Mouse (Mus musculus) hindbrain, postnatal 0 days (tissue): ENCODE measurements around the gene Fam98c. TPM values are rescaled to one million over a fixed set of nuclear protein-coding genes. Genes with fewer than 3 reads are reported as not detected.

ENCODE experiments used
- ATAC-seq: fragments of 200-750 bp; cut with Nextera tagmentation; 2 replicates; pipeline ENCODE4 v1.8.0; 2017; ENCODE audit warnings: mild to moderate bottlenecking, moderate TSS enrichment, moderate library complexity
- DNase-seq: peaks from one replicate; pipeline ENCODE4 v3.0.0-alpha.2; 2015; ENCODE audit warnings: low spot score
- H3K27ac ChIP-seq: fragments of 300-500 bp; sonication (generic); 2 replicates; pipeline ENCODE4 v1.5.1; 2014; ENCODE audit warnings: mild to moderate bottlenecking
- H3K27me3 ChIP-seq: fragments of 300-500 bp; sonication (generic); 2 replicates; pipeline ENCODE4 v1.6.1; 2014; ENCODE audit warnings: low read length, mixed read lengths; ENCODE audit not compliant: insufficient read depth
- H3K36me3 ChIP-seq: fragments of 300-500 bp; sonication (generic); 2 replicates; pipeline ENCODE4 v1.6.1; 2014; ENCODE audit warnings: low read length, mixed read lengths; ENCODE audit not compliant: insufficient read depth
- H3K4me1 ChIP-seq: fragments of 300-500 bp; sonication (generic); 2 replicates; pipeline ENCODE4 v1.6.1; 2014; ENCODE audit warnings: antibody characterized with exemption, low read length, mixed read lengths; ENCODE audit not compliant: insufficient read depth
- H3K4me2 ChIP-seq: fragments of 300-500 bp; sonication (generic); 2 replicates; pipeline ENCODE4 v1.6.1; 2014; ENCODE audit warnings: low read depth, mild to moderate bottlenecking, low read length, moderate library complexity, mixed read lengths
- H3K4me3 ChIP-seq: fragments of 300-500 bp; sonication (generic); 2 replicates; pipeline ENCODE4 v1.5.1; 2014; ENCODE audit warnings: low read length
- H3K9ac ChIP-seq: fragments of 300-500 bp; sonication (generic); replicated peaks from 2 replicates; pipeline ENCODE4 v1.6.1; 2014; ENCODE audit warnings: mild to moderate bottlenecking, low read length, moderate library complexity, mixed read lengths
- H3K9me3 ChIP-seq: fragments of 300-500 bp; sonication (generic); 2 replicates; pipeline ENCODE4 v1.6.1; 2016; ENCODE audit warnings: low read length, mixed read lengths
- CTCF ChIP-seq: IDR thresholded peaks from 2 replicates; pipeline ENCODE4 v1.5.1; 2016; ENCODE audit warnings: antibody characterized with exemption, control low read depth, low read depth
- WGBS: fragments of 180-500 bp; shearing (Covaris S2); extraction: QIAGEN DNeasy Blood & Tissue Kit; methylation state at CpG from one replicate; pipeline ENCODE4 v1.1.7; 2014; 5-methylcytosine and 5-hydroxymethylcytosine counted together
- polyA plus RNA-seq: library from polyadenylated mRNA; unstranded; fragments of >200 nt; fragmentation: Nextera tagmentation; extraction: Ambion mirVana; gene quantifications from 2 replicates; pipeline ENCODE4 v1.2.1, GENCODE M21; 2015
- total RNA-seq: library from RNA; depleted of rRNA; stranded (reverse); fragments of >200 nt; gene quantifications from 2 replicates; pipeline ENCODE4 v1.2.3, GENCODE M21; 2014

The Fam98c gene
- total and polyA plus RNA-seq, 2 experiments from 2014 or later, result 48.7 to 54.3 TPM

DNA sequence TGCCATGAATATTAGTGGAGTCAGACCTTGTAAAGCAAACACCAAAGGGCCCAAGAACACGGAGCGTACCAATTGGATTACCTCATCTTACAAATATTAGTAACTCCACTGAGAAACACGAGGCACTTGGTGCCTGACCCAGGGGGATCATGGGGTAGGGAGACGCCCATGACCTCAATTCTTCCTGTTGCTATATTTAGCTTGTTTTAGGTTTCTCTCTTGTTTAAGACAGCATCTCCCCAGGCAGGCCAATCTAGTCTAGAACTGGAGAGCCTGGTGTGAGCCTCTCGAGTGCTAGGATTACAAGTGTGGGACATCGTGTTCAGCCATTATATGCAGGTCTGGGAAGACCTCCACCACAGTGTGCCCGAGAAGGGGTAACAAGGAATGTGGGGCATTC lies 23.3 kb upstream of the Fam98c start:
- Histone ChIP-seq H3K4me3 (peak overlapping the region; percentile 49), H3K27me3 (0 out of 2 replicates have a peak, but pooled peaks cover under 1% of the 10 kb centered on the region), H3K27ac (no peak overlapping the region), H3K4me1 (peaks cover 10% of the 10 kb centered on the region), H3K36me3 (peaks cover 22% of the 10 kb centered on the region), H3K4me2 (peak overlapping the region; percentile 85), H3K9me3 (no peaks in the 10 kb centered on the region), H3K9ac (peak overlapping the region; percentile 73)
- ATAC-seq (no peak), DNase-seq (no peak)
- WGBS, result 59% methylated on average over 7 of the region's 7 CpGs
- TF ChIP-seq CTCF, result no peak

DNA sequence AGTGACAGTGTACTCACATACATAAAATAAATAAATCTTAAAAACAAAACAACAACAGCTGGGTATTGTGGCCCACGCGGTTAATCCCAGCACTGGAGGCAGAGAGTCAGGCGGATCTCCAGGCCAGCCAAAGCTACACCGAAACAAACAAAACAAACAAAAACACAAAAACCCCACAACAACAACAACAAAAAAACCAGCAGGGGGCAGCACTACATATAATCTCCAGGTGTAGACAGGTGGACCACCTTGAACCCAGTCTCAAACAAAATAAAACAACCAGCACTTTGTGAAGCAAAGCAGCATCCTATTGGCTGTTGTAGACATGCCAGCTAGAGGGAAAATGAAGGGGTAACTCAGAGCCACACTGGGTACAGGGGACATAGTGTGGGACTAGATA lies 22.1 kb upstream of the Fam98c start:
- TF ChIP-seq CTCF, result peak; percentile 37; the same call in 1 of the 2 replicates
- no peak overlapping the region for H3K4me2 ChIP-seq

DNA sequence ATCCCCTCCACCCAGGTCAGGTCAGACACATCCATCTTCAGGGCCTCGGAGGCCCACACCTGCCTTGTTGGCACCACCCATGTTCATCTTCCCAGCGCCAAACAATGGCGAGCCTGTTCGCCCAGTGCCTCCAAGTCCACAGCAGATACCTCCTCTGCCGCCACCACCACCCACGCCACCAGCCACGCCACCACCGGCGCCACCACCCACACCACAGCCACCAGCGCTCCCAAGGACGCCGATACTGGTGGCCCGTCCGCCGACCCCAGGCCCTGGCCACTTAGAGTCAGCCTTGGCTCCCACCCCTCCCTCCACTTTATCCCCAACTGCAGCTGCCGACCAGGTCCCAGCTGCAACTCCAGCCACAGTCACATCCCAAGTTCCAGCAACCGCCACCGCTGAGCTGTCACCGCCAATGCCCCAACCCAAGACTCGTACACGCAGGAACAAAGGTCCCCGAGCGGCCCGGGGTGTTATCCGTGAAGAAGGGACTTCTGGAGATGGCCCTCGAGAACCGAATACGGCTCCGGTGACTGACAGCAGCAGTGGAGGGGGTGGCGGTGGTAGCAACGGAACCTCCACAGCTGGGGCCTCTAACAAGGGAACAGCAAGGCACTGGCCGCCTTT lies 16.5 kb upstream of the Fam98c start:
- H3K27me3 ChIP-seq, result peaks cover 26% of the 10 kb centered on the region; the same call in 1 of the 2 replicates
- H3K4me1 ChIP-seq, result peaks cover 12% of the 10 kb centered on the region
- H3K4me2 ChIP-seq, result no peak overlapping the region
- no peaks in the 10 kb centered on the region for H3K9me3 ChIP-seq
- no peak overlapping the region for H3K4me3 ChIP-seq
- DNase-seq (no peak), ATAC-seq (no peak)
- WGBS, result 43% methylated on average over 29 of the region's 32 CpGs
- H3K27ac ChIP-seq, result no peak overlapping the region
- TF ChIP-seq CTCF, result no peak
- peaks cover 37% of the 10 kb centered on the region for H3K36me3 ChIP-seq
- H3K9ac ChIP-seq, result no peak overlapping the region

More for the DNA sequence above, 22.1 kb upstream of the Fam98c start:
- WGBS, result 85% methylated on average over 4 of the region's 4 CpGs
- H3K9me3 ChIP-seq, result no peaks in the 10 kb centered on the region
- ATAC-seq, result no peak
- peaks cover 32% of the 10 kb centered on the region for H3K36me3 ChIP-seq
- peaks cover 10% of the 10 kb centered on the region for H3K4me1 ChIP-seq
- no peak overlapping the region for H3K9ac ChIP-seq
- no peak overlapping the region for H3K4me3 ChIP-seq
- peaks cover 12% of the 10 kb centered on the region; the same call in 1 of the 2 replicates for H3K27me3 ChIP-seq
- no peak for DNase-seq
- no peak overlapping the region for H3K27ac ChIP-seq

DNA sequence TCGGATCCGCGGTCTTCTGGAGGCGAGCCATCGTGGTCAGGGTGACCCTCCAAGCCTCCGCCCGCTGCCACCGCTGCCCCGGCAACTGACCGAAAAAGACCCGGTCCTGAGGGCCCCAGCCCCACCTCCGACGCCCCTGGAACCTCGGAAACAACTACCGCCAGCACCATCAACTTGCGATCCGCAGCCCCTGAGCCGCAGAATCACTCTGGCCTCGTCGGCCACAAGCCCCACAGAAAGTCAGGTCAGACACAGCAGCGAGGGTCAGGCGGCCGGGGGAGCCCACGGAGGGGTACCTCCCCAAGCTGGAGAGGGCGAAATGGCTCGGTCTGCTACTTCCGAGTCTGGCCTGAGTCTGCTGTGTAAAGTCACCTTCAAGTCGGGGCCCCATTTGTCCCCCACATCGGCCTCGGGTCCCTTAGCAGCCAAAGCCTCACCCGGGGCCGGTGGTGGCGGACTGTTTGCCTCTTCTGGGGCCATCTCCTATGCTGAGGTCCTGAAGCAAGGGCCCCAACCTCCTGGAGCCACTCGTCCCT lies 15.6 kb upstream of the Fam98c start:
- Histone ChIP-seq H3K27ac (no peak overlapping the region), H3K9ac (peak overlapping the region; percentile 17; the same call in 1 of the 2 replicates), H3K36me3 (peaks cover 37% of the 10 kb centered on the region), H3K4me2 (peak overlapping the region; percentile 83), H3K9me3 (no peaks in the 10 kb centered on the region), H3K27me3 (peaks cover 26% of the 10 kb centered on the region; the same call in 1 of the 2 replicates), H3K4me1 (peaks cover 12% of the 10 kb centered on the region), H3K4me3 (peak overlapping the region; percentile 80)
- ATAC-seq (no peak), DNase-seq (no peak)
- no peak for TF ChIP-seq CTCF
- WGBS, result 12% methylated on average over 34 of the region's 34 CpGs

DNA sequence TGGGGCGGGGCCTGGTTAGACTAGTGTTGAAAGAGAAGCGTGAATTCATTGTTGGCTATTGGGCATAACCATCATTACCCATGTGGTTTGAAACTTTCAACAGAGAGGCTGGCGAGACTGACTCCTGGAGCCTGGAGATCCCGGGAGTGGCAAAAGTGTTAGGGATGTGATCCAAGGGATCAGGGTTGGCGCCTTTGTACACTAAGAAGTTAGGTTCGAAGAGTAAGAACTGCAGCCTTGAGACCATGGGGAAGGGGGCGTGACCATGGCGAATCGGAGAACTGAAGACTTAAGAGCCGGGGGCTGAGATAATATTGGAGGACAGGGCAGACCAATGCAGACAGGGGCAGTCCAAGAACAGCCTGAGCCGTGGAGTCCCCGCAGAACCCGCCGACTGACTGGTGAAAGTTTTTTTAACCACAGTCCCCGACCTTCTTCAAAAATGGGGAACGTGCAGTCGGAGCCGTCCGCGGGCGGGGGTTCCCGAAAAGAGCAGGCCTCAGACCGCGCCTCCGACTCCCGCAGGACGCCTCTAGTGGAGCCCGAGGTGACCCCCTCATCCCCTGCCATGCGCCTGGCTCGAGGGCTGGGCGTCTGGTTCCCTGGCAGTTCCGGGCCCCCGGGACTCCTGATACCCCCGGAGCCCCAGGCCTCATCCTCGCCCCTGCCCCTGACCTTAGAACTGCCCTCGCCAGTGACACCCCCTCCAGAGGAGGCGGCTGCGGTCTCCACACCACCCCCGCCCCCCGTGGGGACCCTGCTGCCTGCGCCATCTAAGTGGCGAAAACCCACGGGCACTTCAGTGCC lies 14.9 kb upstream of the Fam98c start:
- no peak for TF ChIP-seq CTCF
- Histone ChIP-seq H3K9ac (peak overlapping the region; percentile 17; the same call in 1 of the 2 replicates), H3K4me3 (peak overlapping the region; percentile 80), H3K27me3 (peaks cover 26% of the 10 kb centered on the region; the same call in 1 of the 2 replicates), H3K4me2 (peak overlapping the region; percentile 83), H3K27ac (no peak overlapping the region), H3K36me3 (peaks cover 31% of the 10 kb centered on the region), H3K4me1 (peaks cover 12% of the 10 kb centered on the region), H3K9me3 (no peaks in the 10 kb centered on the region)
- no peak for ATAC-seq
- under 1% methylated on average over 42 of the region's 43 CpGs for WGBS
- DNase-seq, result no peak

DNA sequence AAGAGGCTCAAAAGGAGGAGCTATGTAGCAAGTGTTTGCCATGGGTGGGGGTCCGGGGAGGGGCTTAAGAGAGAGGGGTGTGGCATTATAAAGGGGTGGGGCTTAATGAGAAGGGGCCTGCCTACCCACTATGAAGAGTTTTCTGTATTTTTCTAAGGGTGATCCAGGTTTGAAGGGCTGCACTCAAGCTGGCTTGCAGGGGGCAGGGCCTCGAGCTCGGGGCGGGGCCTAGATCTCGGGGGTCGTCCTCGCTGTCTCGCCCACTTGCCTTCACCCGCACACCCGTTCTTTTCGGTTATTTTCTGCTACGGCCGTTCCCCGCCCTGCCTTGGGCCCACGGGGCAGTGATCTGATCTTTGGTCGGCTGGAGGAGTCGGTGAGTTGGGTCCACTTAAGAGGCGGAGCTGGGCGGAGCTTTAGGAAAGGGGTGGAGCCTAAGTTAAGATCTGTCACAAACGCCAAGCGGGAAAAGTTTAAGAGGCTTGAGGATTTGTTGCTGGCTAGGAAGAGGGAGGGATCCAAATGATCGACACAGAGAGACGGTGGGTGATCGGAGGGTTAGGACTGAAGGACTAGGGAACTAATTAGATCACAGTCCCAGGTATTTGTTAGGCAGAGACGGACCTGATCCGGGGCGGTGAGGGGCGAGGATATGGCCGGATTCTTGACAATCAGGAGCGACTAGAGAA lies 14.2 kb upstream of the Fam98c start, which contains the start of the genes Ggn and Spred3:
Ggn (plus strand) TSS at position 145 of the 689 bp plus-strand sequence.
Spred3 (minus strand) TSS at position 346 of the 689 bp plus-strand sequence.
- H3K9ac ChIP-seq, result peak within 1 kb of the TSS; percentile 78
- peaks cover 26% of the 10 kb centered on the region; the same call in 1 of the 2 replicates for H3K27me3 ChIP-seq
- peak within 1 kb of the TSS; percentile 83 for H3K4me2 ChIP-seq
- ATAC-seq (peak; percentile 77), DNase-seq (peak; percentile 80)
- WGBS, result under 1% methylated on average over 30 of the region's 30 CpGs
- H3K9me3 ChIP-seq, result no peaks in the 10 kb centered on the region
- H3K36me3 ChIP-seq, result peaks cover 23% of the 10 kb centered on the region
- H3K4me1 ChIP-seq, result peaks cover 12% of the 10 kb centered on the region
- no peak for TF ChIP-seq CTCF
- H3K4me3 ChIP-seq, result peak within 1 kb of the TSS; percentile 80
- H3K27ac ChIP-seq, result peak within 1 kb of the TSS; percentile 92
